Mouse (Mus musculus) thymus, postnatal 4 days (tissue): ENCODE results near the gene Tor3a.
"Not testable (repeated sequence)": the region's sequence is repeated elsewhere in the genome, so short reads cannot be mapped to it uniquely, and the experiment has no call there.

Experiments
- DNase-seq: peaks from one replicate; pipeline ENCODE4 v3.0.0; 2021

Gene Tor3a

GRCm38 (mm10) chr1:156669208-156669983 lies 4.8 kb downstream of the Tor3a start:
- DNase-seq = no peak

GRCm38 (mm10) chr1:156668602-156669001 lies 5.6 kb downstream of the Tor3a start:
- peak; percentile 33 for DNase-seq

GRCm38 (mm10) chr1:156667141-156667926 lies 6.8 kb downstream of the Tor3a start:
- no peak for DNase-seq

GRCm38 (mm10) chr1:156665777-156666176 lies 8.4 kb downstream of the Tor3a start:
- DNase-seq = no peak

GRCm38 (mm10) chr1:156660660-156661236 lies 13.4 kb downstream of the Tor3a start:
- not testable (repeated sequence) for DNase-seq

- DNase-seq = no peak
Measured at GRCm38 (mm10) chr1:156659906-156660659, 14.1 kb downstream of the Tor3a start.

GRCm38 (mm10) chr1:156658676-156659075 lies 15.5 kb downstream of the Tor3a start:
- no peak for DNase-seq

- DNase-seq = no peak
Measured at GRCm38 (mm10) chr1:156657523-156657922, 16.6 kb downstream of the Tor3a start.

- no peak for DNase-seq
Measured at GRCm38 (mm10) chr1:156654735-156655530, 19.2 kb downstream of the Tor3a start.

- no peak for DNase-seq
Measured at GRCm38 (mm10) chr1:156652189-156652822, 21.9 kb downstream of the Tor3a start.

GRCm38 (mm10) chr1:156650631-156651030 lies 23.5 kb downstream of the Tor3a start:
- DNase-seq = no peak

- no peak for DNase-seq
Measured at GRCm38 (mm10) chr1:156648705-156649104, 25.5 kb downstream of the Tor3a start.

GRCm38 (mm10) chr1:156645971-156646370 lies 28.2 kb downstream of the Tor3a start:
- no peak for DNase-seq

GRCm38 (mm10) chr1:156644780-156645523 lies 29.2 kb downstream of the Tor3a start:
- no peak for DNase-seq

- no peak for DNase-seq
Measured at GRCm38 (mm10) chr1:156644061-156644460, 30.1 kb downstream of the Tor3a start.

GRCm38 (mm10) chr1:156642813-156643212 lies 31.3 kb downstream of the Tor3a start:
- DNase-seq = no peak

- no peak for DNase-seq
Measured at GRCm38 (mm10) chr1:156641808-156642207, 32.3 kb downstream of the Tor3a start.

GRCm38 (mm10) chr1:156640577-156640976 lies 33.6 kb downstream of the Tor3a start:
- DNase-seq = no peak

- DNase-seq = no peak
Measured at GRCm38 (mm10) chr1:156639455-156639854, 34.7 kb downstream of the Tor3a start.

GRCm38 (mm10) chr1:156635148-156635547 lies 39.0 kb downstream of the Tor3a start:
- DNase-seq = no peak

GRCm38 (mm10) chr1:156633095-156633494 lies 41.1 kb downstream of the Tor3a start:
- DNase-seq = no peak
